Mouse (Mus musculus) heart, postnatal 0 days (tissue): ENCODE measurements around the gene Pfkfb4. TPM values are rescaled to one million over a fixed set of nuclear protein-coding genes. Genes with fewer than 3 reads are reported as not detected.

Experiments used
- ATAC-seq: fragments of 200-750 bp; cut with Nextera tagmentation; 2 replicates; pipeline ENCODE4 v1.8.0; 2017; ENCODE audit warnings: low read depth, moderate number of reproducible peaks, moderate library complexity; ENCODE audit not compliant: insufficient read depth
- DNase-seq: peaks from one replicate; pipeline ENCODE4 v3.0.0-alpha.2; 2016; ENCODE audit warnings: low spot score
- H3K27ac ChIP-seq: fragments of 300-500 bp; sonication (generic); 2 replicates; pipeline ENCODE4 v1.5.1; 2014; ENCODE audit warnings: low read depth, mild to moderate bottlenecking
- H3K27me3 ChIP-seq: fragments of 300-500 bp; sonication (generic); 2 replicates; pipeline ENCODE4 v1.6.1; 2014; ENCODE audit warnings: low read length, mixed read lengths; ENCODE audit not compliant: control insufficient read depth, insufficient read depth
- H3K36me3 ChIP-seq: fragments of 300-500 bp; sonication (generic); replicated peaks from 2 replicates; pipeline ENCODE4 v1.6.1; 2014; ENCODE audit warnings: low read length, mixed read lengths; ENCODE audit not compliant: control insufficient read depth, insufficient read depth
- H3K4me1 ChIP-seq: fragments of 300-500 bp; sonication (generic); 2 replicates; pipeline ENCODE4 v1.6.1; 2014; ENCODE audit warnings: antibody characterized with exemption; ENCODE audit not compliant: control insufficient read depth, insufficient read depth
- H3K4me2 ChIP-seq: fragments of 300-500 bp; sonication (generic); 2 replicates; pipeline ENCODE4 v1.6.1; 2014; ENCODE audit warnings: low read depth, mild to moderate bottlenecking, low read length, moderate library complexity
- H3K4me3 ChIP-seq: fragments of 300-500 bp; sonication (generic); 2 replicates; pipeline ENCODE4 v1.5.1; 2014; ENCODE audit warnings: low read depth, low read length
- H3K9ac ChIP-seq: fragments of 300-500 bp; sonication (generic); replicated peaks from 2 replicates; pipeline ENCODE4 v1.6.1; 2014; ENCODE audit warnings: low read depth, low read length, mixed read lengths
- H3K9me3 ChIP-seq: fragments of 300-500 bp; sonication (generic); replicated peaks from 2 replicates; pipeline ENCODE4 v1.6.1; 2016; ENCODE audit warnings: low read length; ENCODE audit not compliant: control insufficient read depth
- CTCF ChIP-seq: IDR thresholded peaks from 2 replicates; pipeline ENCODE4 v1.5.1; 2016; ENCODE audit warnings: antibody characterized with exemption, control low read depth, low read depth
- EP300 ChIP-seq: IDR thresholded peaks from 2 replicates; pipeline ENCODE4 v1.6.1; 2016; ENCODE audit warnings: antibody characterized with exemption, low read depth
- WGBS: fragments of 180-500 bp; shearing (Covaris S2); extraction: QIAGEN DNeasy Blood & Tissue Kit; methylation state at CpG from one replicate; pipeline ENCODE4 v1.1.7; 2014; 5-methylcytosine and 5-hydroxymethylcytosine counted together
- polyA plus RNA-seq: library from polyadenylated mRNA; unstranded; fragments of >200 nt; fragmentation: Nextera tagmentation; extraction: Ambion mirVana; gene quantifications from 2 replicates; pipeline ENCODE4 v1.2.1, GENCODE M21; 2015
- total RNA-seq: library from RNA; depleted of rRNA; stranded (reverse); fragments of >200 nt; gene quantifications from 2 replicates; pipeline ENCODE4 v1.2.3, GENCODE M21; 2014; ENCODE audit warnings: low replicate concordance

Gene Pfkfb4
- total and polyA plus RNA-seq, 2 experiments from 2014 or later, result 3.1 to 4.0 TPM

- Histone ChIP-seq H3K27ac (no peak overlapping the region), H3K4me3 (no peak overlapping the region), H3K27me3 (no peaks in the 10 kb centered on the region), H3K4me1 (no peaks in the 10 kb centered on the region), H3K4me2 (no peak overlapping the region), H3K36me3 (peaks cover 23% of the 10 kb centered on the region), H3K9ac (no peak overlapping the region), H3K9me3 (no peaks in the 10 kb centered on the region)
- DNase-seq (no peak), ATAC-seq (no peak)
- TF ChIP-seq EP300 (no peak), CTCF (no peak)
- 82% methylated on average over 7 of the region's 7 CpGs for WGBS
Measured at GRCm38 (mm10) chr9:109049316-109049715, 57.7 kb downstream of the Pfkfb4 start.

GRCm38 (mm10) chr9:109049996-109050673 is 58.6 kb downstream of the Pfkfb4 start:
- ATAC-seq, result no peak
- H3K4me3 ChIP-seq, result no peak overlapping the region
- no peaks in the 10 kb centered on the region for H3K9me3 ChIP-seq
- peak overlapping the region; percentile 2; the same call in 1 of the 2 replicates for H3K27ac ChIP-seq
- H3K9ac ChIP-seq, result no peak overlapping the region
- 81% methylated on average over 9 of the region's 9 CpGs for WGBS
- DNase-seq, result no peak
- TF ChIP-seq EP300 (no peak), CTCF (no peak)
- H3K4me2 ChIP-seq, result no peak overlapping the region
- peaks cover 23% of the 10 kb centered on the region for H3K36me3 ChIP-seq
- H3K4me1 ChIP-seq, result 0 out of 2 replicates have a peak, but pooled peaks cover 2% of the 10 kb centered on the region
- no peaks in the 10 kb centered on the region for H3K27me3 ChIP-seq

GRCm38 (mm10) chr9:109050674-109050997 is 59.1 kb downstream of the Pfkfb4 start:
- TF ChIP-seq CTCF (no peak), EP300 (no peak)
- Histone ChIP-seq H3K9ac (no peak overlapping the region), H3K36me3 (peaks cover 23% of the 10 kb centered on the region), H3K27me3 (no peaks in the 10 kb centered on the region), H3K4me2 (no peak overlapping the region), H3K4me1 (0 out of 2 replicates have a peak, but pooled peaks cover 5% of the 10 kb centered on the region), H3K9me3 (no peaks in the 10 kb centered on the region), H3K27ac (peak overlapping the region; percentile 2; the same call in 1 of the 2 replicates), H3K4me3 (no peak overlapping the region)
- no peak for DNase-seq
- 77% methylated on average over 3 of the region's 3 CpGs for WGBS
- ATAC-seq, result no peak

- TF ChIP-seq EP300 (no peak), CTCF (no peak)
- H3K27me3 ChIP-seq, result no peaks in the 10 kb centered on the region
- H3K4me3 ChIP-seq, result no peak overlapping the region
- no peak overlapping the region; the same call in 1 of the 2 replicates for H3K27ac ChIP-seq
- no peak for ATAC-seq
- no peak for DNase-seq
- H3K4me2 ChIP-seq, result no peak overlapping the region
- no peaks in the 10 kb centered on the region for H3K9me3 ChIP-seq
- no peak overlapping the region for H3K9ac ChIP-seq
- H3K36me3 ChIP-seq, result peaks cover 25% of the 10 kb centered on the region
- 0 out of 2 replicates have a peak, but pooled peaks cover 5% of the 10 kb centered on the region for H3K4me1 ChIP-seq
- WGBS, result 84% methylated on average over 13 of the region's 13 CpGs
Measured at GRCm38 (mm10) chr9:109051011-109051501, 59.5 kb downstream of the Pfkfb4 start.

GRCm38 (mm10) chr9:109051651-109052489 is 60.3 kb downstream of the Pfkfb4 start:
- Histone ChIP-seq H3K4me1 (0 out of 2 replicates have a peak, but pooled peaks cover 5% of the 10 kb centered on the region), H3K9me3 (no peaks in the 10 kb centered on the region), H3K4me2 (no peak overlapping the region), H3K27me3 (no peaks in the 10 kb centered on the region), H3K27ac (no peak overlapping the region), H3K4me3 (no peak overlapping the region), H3K36me3 (peaks cover 33% of the 10 kb centered on the region), H3K9ac (no peak overlapping the region)
- 82% methylated on average over 10 of the region's 10 CpGs for WGBS
- TF ChIP-seq EP300 (no peak), CTCF (no peak)
- no peak for ATAC-seq
- no peak for DNase-seq
